Mouse (Mus musculus): ENCODE results near the gene Ifi205. TPM values are rescaled to one million over a fixed set of nuclear protein-coding genes. Genes with fewer than 3 reads are reported as not detected.

Gene Ifi205
- polyA plus RNA-seq (2012; fragmentation: generic; extraction: Trizol): not detected

DNA sequence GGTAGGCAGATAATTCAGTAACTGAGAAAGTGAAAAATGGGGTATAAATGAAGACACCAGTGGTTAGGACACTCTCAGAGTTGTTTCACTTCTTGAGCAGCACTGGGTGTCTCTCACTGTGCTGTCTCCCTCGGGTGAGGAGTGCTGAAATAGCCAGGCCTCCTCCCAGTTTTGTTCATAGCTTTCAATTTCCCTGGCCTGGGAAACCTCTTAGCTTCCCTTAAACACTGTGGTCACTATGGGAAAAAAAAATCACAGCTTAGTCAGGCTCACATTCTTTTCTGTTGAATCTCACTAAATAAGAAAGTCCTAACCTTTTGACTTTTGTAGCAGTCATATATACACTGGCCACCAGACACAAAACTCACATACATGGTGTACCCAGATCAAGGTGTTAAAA is at the start of gene Ifi205:
TSS of gene Ifi205 (minus strand) at position 113 of the 400 bp plus-strand sequence.

DNA sequence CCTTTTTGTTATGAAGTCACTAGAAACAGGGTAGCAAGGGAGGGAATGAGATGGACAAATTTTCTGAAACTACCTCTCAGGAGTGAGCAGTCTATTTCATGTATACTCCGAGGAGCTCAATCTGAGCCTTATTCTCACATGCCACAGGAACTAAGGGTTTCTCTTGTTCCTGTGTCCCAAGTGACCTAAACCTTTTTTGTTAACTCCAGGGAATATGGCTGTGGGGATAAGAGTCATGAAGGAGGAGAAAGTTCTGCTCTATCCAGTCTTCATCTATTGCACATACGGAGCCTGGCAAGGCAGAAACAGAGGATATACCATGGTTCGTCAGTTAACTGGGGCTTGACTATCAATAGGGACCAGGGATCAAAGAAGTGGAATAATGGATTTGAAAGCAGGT is 34.7 kb upstream of the Ifi205 start, which contains the start of gene Olfr430:
TSS of gene Olfr430 (plus strand) at position 301 of the 400 bp plus-strand sequence.

DNA sequence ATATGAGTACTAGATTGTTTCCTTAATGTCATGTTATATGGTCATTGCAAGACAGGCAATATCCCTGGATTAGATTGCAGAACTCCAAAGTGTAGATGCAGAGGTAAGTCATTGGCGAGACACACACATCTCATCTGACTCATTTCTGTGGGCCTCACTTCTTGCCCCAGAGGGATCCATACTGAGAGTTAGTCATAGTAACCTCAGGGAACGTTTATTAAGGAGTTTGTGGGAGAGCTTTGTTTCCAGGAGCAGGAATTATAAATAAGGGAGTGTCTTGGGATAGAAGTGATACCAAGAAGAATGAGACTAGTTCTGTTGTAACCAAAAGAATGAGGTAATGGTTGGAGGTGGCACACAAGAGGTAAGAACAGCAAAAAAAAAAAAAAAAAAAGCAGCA is 17.3 kb upstream of the Ifi205 start, which contains the start of gene Olfr432:
TSS of gene Olfr432 (plus strand) at position 313 of the 400 bp plus-strand sequence.

DNA sequence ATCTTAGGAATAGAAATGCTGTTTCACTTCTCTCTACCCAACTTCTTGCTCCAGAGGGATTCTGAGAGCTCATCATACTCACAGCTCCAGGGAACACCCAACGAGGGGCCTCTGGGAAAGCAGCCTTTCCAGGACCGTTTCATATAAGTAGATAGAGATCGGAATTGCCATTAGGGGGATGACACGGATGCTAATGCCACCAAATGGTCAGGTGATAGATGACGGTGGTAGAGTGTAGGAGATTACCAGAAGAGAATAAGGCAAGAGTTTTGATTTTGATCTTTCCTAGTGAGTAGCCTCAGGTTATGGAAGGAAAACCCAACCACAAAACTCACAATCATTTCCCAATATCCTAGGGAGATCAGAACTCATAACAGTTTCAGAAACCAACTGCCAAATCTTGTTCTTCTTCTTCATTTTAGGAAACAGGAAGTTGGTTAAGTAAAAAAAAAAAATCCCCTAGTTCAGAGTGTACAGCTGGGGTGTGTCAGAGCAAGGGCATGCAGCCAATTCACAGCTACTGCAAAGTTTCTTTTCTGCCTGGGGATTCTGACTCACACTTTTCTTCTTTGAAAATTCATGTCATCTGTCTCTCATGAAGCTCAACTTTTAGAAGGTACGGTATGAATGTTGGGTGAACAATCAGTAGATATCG is 9.0 kb upstream of the Ifi205 start, which contains the start of gene Olfr433:
TSS of gene Olfr433 (plus strand) at position 183 of the 655 bp plus-strand sequence.

DNA sequence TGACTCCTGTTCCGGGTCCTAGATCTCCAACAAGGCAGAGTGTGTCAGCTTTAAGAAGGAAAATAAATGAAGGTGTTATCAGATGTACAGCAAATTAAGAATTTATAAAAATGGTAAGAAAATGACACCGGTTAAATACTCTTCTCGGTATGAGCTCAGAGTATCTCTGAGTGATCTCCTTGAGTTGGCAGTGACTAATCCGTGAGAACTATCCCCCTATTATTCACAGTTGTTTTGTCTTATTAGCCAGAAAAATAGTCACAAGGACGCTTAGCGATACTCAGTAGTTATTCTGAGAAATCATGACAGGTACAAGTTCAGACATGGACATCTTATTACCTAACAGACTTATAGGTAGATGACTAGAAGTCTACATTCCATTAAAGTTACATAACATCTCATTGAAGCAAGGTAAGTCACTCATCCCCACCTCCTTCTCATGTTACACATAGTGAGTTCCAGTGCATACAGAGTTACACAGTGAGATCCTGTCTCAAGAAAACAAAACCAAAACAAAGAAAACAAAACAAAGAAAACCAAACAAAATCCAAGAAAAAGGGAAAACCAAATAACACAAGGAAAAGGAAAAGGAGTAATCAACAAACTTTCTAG is 48.8 kb downstream of the Ifi205 start, which contains the start of gene Ifi202b:
TSS of gene Ifi202b (minus strand) at position 51 of the 612 bp plus-strand sequence.

Other genes starting within 250 kb of the Ifi205 start
- 1 to 10 TPM in 1 of 2 experiments, under 1 TPM in 1; 0.08 to 1.6 TPM for gene Ifi211, start 118.8 kb downstream of the Ifi205 start, polyA plus RNA-seq (2012; fragmentation: generic; extraction: Trizol)
- gene Mndal, start 89.3 kb downstream of the Ifi205 start, polyA plus RNA-seq (2012; fragmentation: generic; extraction: Trizol): 1 to 10 TPM in 1 of 2 experiments, under 1 TPM in 1; 0.97 to 4.7 TPM
- gene Ifi203, start 89.1 kb downstream of the Ifi205 start, polyA plus RNA-seq (2012; fragmentation: generic; extraction: Trizol): 1 to 10 TPM in 1 of 2 experiments, under 1 TPM in 1; 0.63 to 7.4 TPM
- gene Ifi202b, start 49.1 kb downstream of the Ifi205 start, polyA plus RNA-seq (2012; fragmentation: generic; extraction: Trizol): 1 to 10 TPM in 1 of 2 experiments, under 1 TPM in 1; 0.32 to 4.0 TPM
- not detected for gene Olfr433, start 8.9 kb upstream of the Ifi205 start, polyA plus RNA-seq (2012; fragmentation: generic; extraction: Trizol)
- not detected for gene Olfr432, start 17.4 kb upstream of the Ifi205 start, polyA plus RNA-seq (2012; fragmentation: generic; extraction: Trizol)
- gene Olfr430, start 34.8 kb upstream of the Ifi205 start, polyA plus RNA-seq (2012; fragmentation: generic; extraction: Trizol): not detected
- not detected for gene Olfr429, start 52.5 kb upstream of the Ifi205 start, polyA plus RNA-seq (2012; fragmentation: generic; extraction: Trizol)
- not detected for gene Olfr427, start 65.1 kb upstream of the Ifi205 start, polyA plus RNA-seq (2012; fragmentation: generic; extraction: Trizol)
- gene Olfr231, start 89.4 kb upstream of the Ifi205 start, polyA plus RNA-seq (2012; fragmentation: generic; extraction: Trizol): not detected
- gene Olfr424, start 99.7 kb upstream of the Ifi205 start, polyA plus RNA-seq (2012; fragmentation: generic; extraction: Trizol): not detected
- gene Olfr420, start 123.8 kb upstream of the Ifi205 start, polyA plus RNA-seq (2012; fragmentation: generic; extraction: Trizol): not detected
- not detected for gene Spta1, start 141.0 kb upstream of the Ifi205 start, polyA plus RNA-seq (2012; fragmentation: generic; extraction: Trizol)
- not detected for gene Olfr419, start 220.3 kb upstream of the Ifi205 start, polyA plus RNA-seq (2012; fragmentation: generic; extraction: Trizol)

Data from C3H10T1/2 (cell line).